9 mouse cellular contexts compared by ENCODE assay signal in genomic region chr16:30193294-30194261, GRCm38 (mm10).
DNase-seq lines count a peak whose midpoint lies in the region; ATAC-seq and TF ChIP-seq lines count a peak whose summit lies in the region.
"Had no signal": no experiment of that assay in that cellular context is flagged by ENCODE, and none has a peak within 500 bp of the region (broad histone marks: within the 10 kb centered on the region; RNA-seq: fewer than 3 reads in every experiment).

No protein-coding gene starts in this region.

- peaks cover 55% of the 10 kb centered on the region for H3K27me3 ChIP-seq in heart, embryonic 10.5 days (ENCODE audit: insufficient read depth, poor library complexity, severe bottlenecking)
- no peaks in the 10 kb centered on the region for H3K27me3 ChIP-seq in kidney, adult 2 months (replicated peaks; ENCODE audit: control insufficient read depth, insufficient read depth, low read length)
- peaks cover 42% of the 10 kb centered on the region for H3K27me3 ChIP-seq in midbrain, embryonic 14.5 days (ENCODE audit: control insufficient read depth, insufficient read depth, low read length)
- H3K27me3 ChIP-seq in thymus, adult 2 months (ENCODE audit: control insufficient read depth, insufficient read depth, low read length) = no peaks in the 10 kb centered on the region
- H3K27me3 ChIP-seq: liver, embryonic 15.5 days had no signal

- WGBS in heart, embryonic 10.5 days = 49% methylated on average over 8 of the region's 8 CpGs
- 43% methylated on average over 8 of the region's 8 CpGs for WGBS in kidney, adult 2 months
- 45% methylated on average over 8 of the region's 8 CpGs for WGBS in midbrain, embryonic 14.5 days
- WGBS in thymus, adult 2 months = 89% methylated on average over 8 of the region's 8 CpGs

- H3K4me3 ChIP-seq in heart, embryonic 10.5 days = no peak overlapping the region
- no peak overlapping the region for H3K4me3 ChIP-seq in kidney, adult 2 months (ENCODE audit: insufficient read depth, low read depth, low read length)
- H3K4me3 ChIP-seq in midbrain, embryonic 14.5 days (replicated peaks; ENCODE audit: low read depth, low read length) = no peak overlapping the region
- no peak overlapping the region for H3K4me3 ChIP-seq in thymus, adult 2 months (ENCODE audit: control insufficient read depth, insufficient read depth, low read length)
- H3K4me3 ChIP-seq: liver, embryonic 15.5 days had no signal

- no peak for TF ChIP-seq POLR2A in kidney, adult 2 months (IDR thresholded peaks at IDR 0.05; ENCODE audit: low read depth, low read length)
- TF ChIP-seq POLR2A in thymus, adult 2 months (IDR thresholded peaks at IDR 0.05; ENCODE audit: control insufficient read depth, extremely low read depth, insufficient read depth, low read length, poor library complexity) = no peak

- peaks cover 34% of the 10 kb centered on the region for H3K4me1 ChIP-seq in heart, embryonic 10.5 days
- peaks cover 18% of the 10 kb centered on the region for H3K4me1 ChIP-seq in kidney, adult 2 months (ENCODE audit: control insufficient read depth, insufficient read depth, low read length)
- peaks cover 10% of the 10 kb centered on the region for H3K4me1 ChIP-seq in midbrain, embryonic 14.5 days (ENCODE audit: control insufficient read depth, insufficient read depth, low read length)
- H3K4me1 ChIP-seq in thymus, adult 2 months (replicated peaks; ENCODE audit: control insufficient read depth, insufficient read depth, low read length) = 0 out of 2 replicates have a peak, but pooled peaks cover 2% of the 10 kb centered on the region

- TF ChIP-seq CTCF in kidney, adult 2 months (conservative IDR thresholded peaks at IDR 0.05; ENCODE audit: insufficient read depth, insufficient read length, low read depth, low read length) = no peak
- no peak for TF ChIP-seq CTCF in thymus, adult 2 months (IDR thresholded peaks at IDR 0.05; ENCODE audit: borderline replicate concordance, control insufficient read depth, extremely low read depth, insufficient read depth, low read length, poor library complexity)

- no peaks in the 10 kb centered on the region for H3K9me3 ChIP-seq in heart, embryonic 10.5 days
- H3K9me3 ChIP-seq in midbrain, embryonic 14.5 days (ENCODE audit: control insufficient read depth, low read length) = no peaks in the 10 kb centered on the region
- H3K9me3 ChIP-seq: liver, embryonic 15.5 days had no signal

- no peaks in the 10 kb centered on the region for H3K36me3 ChIP-seq in heart, embryonic 10.5 days
- no peaks in the 10 kb centered on the region for H3K36me3 ChIP-seq in kidney, adult 2 months (ENCODE audit: control insufficient read depth, insufficient read depth, low read length)
- no peaks in the 10 kb centered on the region for H3K36me3 ChIP-seq in midbrain, embryonic 14.5 days (ENCODE audit: control insufficient read depth, insufficient read depth, low read length)
- H3K36me3 ChIP-seq in thymus, adult 2 months (ENCODE audit: control insufficient read depth, insufficient read depth, low read length) = no peaks in the 10 kb centered on the region
- H3K36me3 ChIP-seq: liver, embryonic 15.5 days had no signal

- DNase-seq in heart, adult 18-20 months = peak; percentile 57 to 68
- DNase-seq in heart, embryonic 10.5 days (ENCODE audit: low spot score) = no peak
- peak; percentile 70 for DNase-seq in adrenal gland, postnatal 25 days
- peak; percentile 55 for DNase-seq in gastrocnemius, adult 18-20 months (ENCODE audit: low spot score)
- peak; percentile 74 for DNase-seq in kidney, adult 2 months
- DNase-seq in midbrain, embryonic 14.5 days = peak; percentile 61
- DNase-seq in thymus, adult 2 months = no peak

- peak; percentile 71; the same call in 1 of the 2 replicates for ATAC-seq in midbrain, embryonic 14.5 days (ENCODE audit: low FRiP score, low TSS enrichment)
- no peak for ATAC-seq in monocyte, adult 5-6 weeks (replicated peaks; ENCODE audit: insufficient number of reproducible peaks, low FRiP score, low TSS enrichment, poor library complexity, severe bottlenecking)

- H3K9ac ChIP-seq in midbrain, embryonic 14.5 days (replicated peaks; ENCODE audit: low read length) = no peak overlapping the region
- H3K9ac ChIP-seq: liver, embryonic 15.5 days had no signal

- H3K4me2 ChIP-seq in midbrain, embryonic 14.5 days (ENCODE audit: low read length) = no peak overlapping the region
- H3K4me2 ChIP-seq: liver, embryonic 15.5 days had no signal

- H3K27ac ChIP-seq in heart, embryonic 10.5 days = no peak overlapping the region
- no peak overlapping the region for H3K27ac ChIP-seq in kidney, adult 2 months (ENCODE audit: insufficient read depth, low read depth, low read length)
- H3K27ac ChIP-seq in midbrain, embryonic 14.5 days (replicated peaks; ENCODE audit: low read depth, low read length) = 0 out of 2 replicates have a peak overlapping the region, but pooled peaks have one; percentile 8
- H3K27ac ChIP-seq in thymus, adult 2 months (ENCODE audit: control insufficient read depth, insufficient read depth, low read length) = no peak overlapping the region
- H3K27ac ChIP-seq: liver, embryonic 15.5 days had no signal

Comparison
In these comparisons a context has a peak if more than half of its experiments do, and no peak if none do; other contexts are left out.
1. DNase-seq: peak in heart, adult 18-20 months (2 of 2), adrenal gland, postnatal 25 days (single experiment), gastrocnemius, adult 18-20 months (single experiment), kidney, adult 2 months (single experiment) and midbrain, embryonic 14.5 days (single experiment); none in heart, embryonic 10.5 days (single experiment) and thymus, adult 2 months (single experiment).